21 mouse cellular contexts compared by ENCODE assay signal in the genomic region with DNA sequence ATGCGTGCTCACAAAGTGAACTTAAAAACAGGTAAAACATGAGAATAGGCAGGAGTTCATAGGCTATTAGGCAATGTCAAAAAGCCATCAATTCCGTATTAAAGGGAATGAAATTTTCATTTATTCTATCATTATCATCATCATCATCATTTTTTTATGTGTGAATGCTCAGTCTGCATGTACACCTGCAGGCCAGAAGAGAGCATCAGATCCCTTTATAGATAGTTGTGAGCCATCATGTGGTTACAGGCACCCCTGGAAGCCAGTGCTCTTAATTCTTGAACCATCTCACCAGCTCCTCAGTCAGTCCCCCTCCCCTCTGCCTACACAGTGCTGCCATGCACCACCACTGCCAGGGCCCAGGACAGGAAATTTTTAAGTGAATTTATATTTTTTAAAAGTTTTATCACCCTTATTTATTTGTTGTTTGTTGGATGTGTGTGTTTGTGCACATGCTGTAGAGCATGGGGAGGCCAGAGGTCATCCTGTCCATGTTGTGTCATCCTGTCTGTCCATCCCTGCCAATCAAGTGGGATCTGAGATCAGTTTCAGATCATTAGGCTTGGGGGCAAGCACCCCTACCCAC. TPM values are rescaled to one million over a fixed set of nuclear protein-coding genes. Genes with fewer than 3 reads are reported as not detected.
DNase-seq lines count a peak whose midpoint lies in the region; ATAC-seq and TF ChIP-seq lines count a peak whose summit lies in the region.
"Had no signal": no experiment of that assay in that cellular context is flagged by ENCODE, and none has a peak within 500 bp of the region (broad histone marks: within the 10 kb centered on the region; RNA-seq: fewer than 3 reads in every experiment).

No protein-coding gene starts in this region.

- no peak overlapping the region for H3K27ac ChIP-seq in forebrain, postnatal 0 days (ENCODE audit: low read depth, low read length)
- H3K27ac ChIP-seq in forebrain, embryonic 10.5 days: no peak overlapping the region
- no peak overlapping the region for H3K27ac ChIP-seq in midbrain, postnatal 0 days (ENCODE audit: low read depth, low read length)
- no peak overlapping the region for H3K27ac ChIP-seq in midbrain, embryonic 13.5 days
- H3K27ac ChIP-seq: embryonic facial prominence, embryonic 10.5 days; heart, adult 2 months; heart, embryonic 15.5 days; hindbrain, embryonic 13.5 days had no signal

- H3K36me3 ChIP-seq in forebrain, postnatal 0 days (ENCODE audit: insufficient read depth): peaks cover 9% of the 10 kb centered on the region; the same call in 1 of the 2 replicates
- H3K36me3 ChIP-seq in forebrain, embryonic 10.5 days (replicated peaks): peaks cover 12% of the 10 kb centered on the region
- no peaks in the 10 kb centered on the region for H3K36me3 ChIP-seq in midbrain, postnatal 0 days (ENCODE audit: insufficient read depth, low read length)
- peaks cover 8% of the 10 kb centered on the region for H3K36me3 ChIP-seq in midbrain, embryonic 13.5 days
- H3K36me3 ChIP-seq: heart, embryonic 15.5 days had no signal

- no peak overlapping the region for H3K4me3 ChIP-seq in forebrain, postnatal 0 days (ENCODE audit: low read depth, low read length)
- H3K4me3 ChIP-seq in forebrain, embryonic 10.5 days: no peak overlapping the region
- no peak overlapping the region for H3K4me3 ChIP-seq in midbrain, postnatal 0 days (ENCODE audit: low read depth, low read length)
- no peak overlapping the region for H3K4me3 ChIP-seq in midbrain, embryonic 13.5 days (replicated peaks)
- H3K4me3 ChIP-seq: heart, adult 2 months; heart, embryonic 15.5 days had no signal

- 96% methylated on average over 2 of the region's 2 CpGs for WGBS in forebrain, postnatal 0 days
- WGBS in forebrain, embryonic 10.5 days: 97% methylated on average over 2 of the region's 2 CpGs
- 96% methylated on average over 2 of the region's 2 CpGs for WGBS in midbrain, postnatal 0 days
- WGBS in midbrain, embryonic 13.5 days: 94% methylated on average over 2 of the region's 2 CpGs

- ATAC-seq in forebrain, postnatal 0 days: no peak
- ATAC-seq in midbrain, postnatal 0 days (ENCODE audit: low FRiP score): no peak
- no peak for ATAC-seq in midbrain, embryonic 13.5 days
- ATAC-seq: activated CD4-positive, CD25-positive, alpha-beta regulatory T cell, adult 4 months; CD4-positive, CD25-positive, alpha-beta regulatory T cell, adult 4 months; forebrain, embryonic 14.5 days; inflammation-experienced regulatory T-cells, adult 6 months; intestine, postnatal 0 days; Patski had no signal

- H3K4me1 ChIP-seq in forebrain, postnatal 0 days (ENCODE audit: insufficient read depth): peaks cover 13% of the 10 kb centered on the region
- H3K4me1 ChIP-seq in forebrain, embryonic 10.5 days: peaks cover 22% of the 10 kb centered on the region
- H3K4me1 ChIP-seq in midbrain, postnatal 0 days (ENCODE audit: insufficient read depth, low read length): peaks cover 14% of the 10 kb centered on the region
- peaks cover 20% of the 10 kb centered on the region for H3K4me1 ChIP-seq in midbrain, embryonic 13.5 days (replicated peaks)

- no peaks in the 10 kb centered on the region for H3K27me3 ChIP-seq in forebrain, postnatal 0 days (ENCODE audit: insufficient read depth, low read length)
- peaks cover 15% of the 10 kb centered on the region for H3K27me3 ChIP-seq in forebrain, embryonic 10.5 days (ENCODE audit: poor library complexity, severe bottlenecking)
- H3K27me3 ChIP-seq in midbrain, postnatal 0 days (ENCODE audit: insufficient read depth, low read length): no peaks in the 10 kb centered on the region
- peaks cover 12% of the 10 kb centered on the region for H3K27me3 ChIP-seq in midbrain, embryonic 13.5 days
- H3K27me3 ChIP-seq: heart, embryonic 15.5 days; Patski had no signal

- no peak overlapping the region for H3K4me2 ChIP-seq in forebrain, postnatal 0 days (ENCODE audit: low read depth)
- H3K4me2 ChIP-seq in midbrain, postnatal 0 days (ENCODE audit: low read depth, low read length, poor library complexity, severe bottlenecking): no peak overlapping the region
- H3K4me2 ChIP-seq in midbrain, embryonic 13.5 days (replicated peaks): no peak overlapping the region
- H3K4me2 ChIP-seq: heart, embryonic 11.5 days had no signal

- H3K9me3 ChIP-seq in forebrain, postnatal 0 days (ENCODE audit: low read length): no peaks in the 10 kb centered on the region
- peaks cover 6% of the 10 kb centered on the region for H3K9me3 ChIP-seq in forebrain, embryonic 10.5 days
- H3K9me3 ChIP-seq in midbrain, postnatal 0 days (ENCODE audit: low read length): no peaks in the 10 kb centered on the region
- H3K9me3 ChIP-seq in midbrain, embryonic 13.5 days: no peaks in the 10 kb centered on the region
- H3K9me3 ChIP-seq: embryonic facial prominence, embryonic 10.5 days; heart, embryonic 15.5 days; hindbrain, embryonic 13.5 days had no signal

- H3K9ac ChIP-seq in forebrain, postnatal 0 days: no peak overlapping the region
- no peak overlapping the region for H3K9ac ChIP-seq in midbrain, postnatal 0 days (replicated peaks; ENCODE audit: low read length, poor library complexity, severe bottlenecking)
- no peak overlapping the region for H3K9ac ChIP-seq in midbrain, embryonic 13.5 days (replicated peaks)
- H3K9ac ChIP-seq: heart, embryonic 15.5 days; hindbrain, embryonic 13.5 days had no signal

- DNase-seq in forebrain, postnatal 0 days: no peak
- no peak for DNase-seq in forebrain, embryonic 10.5 days (ENCODE audit: extremely low spot score, low spot score)
- DNase-seq in midbrain, postnatal 0 days (ENCODE audit: low spot score): no peak
- peak; percentile 10 for DNase-seq in induced T-regulatory cell, adult 2 months (ENCODE audit: low read depth)
- DNase-seq in right cerebral cortex, postnatal 36 days (ENCODE audit: low spot score in 2 of 2): no peak
- DNase-seq: adrenal gland, postnatal 14 days; B cell, adult 2 months; cerebellum, adult 8-10 months; heart, adult 2 months; heart, postnatal 14 days had no signal

- TF ChIP-seq CTCF in forebrain, postnatal 0 days (IDR thresholded peaks at IDR 0.05; ENCODE audit: low read depth): 0 out of 2 replicates have a peak, but pooled peaks have one; percentile 12
- TF ChIP-seq CTCF in midbrain, postnatal 0 days (IDR thresholded peaks at IDR 0.05): peak; percentile 33; the same call in 1 of the 2 replicates

RNA-seq across cellular contexts. Expression of a gene that starts 1.4 kb away (rescaled TPM):
- 3.5 and 7.7 TPM in 2 replicates for total RNA-seq in forebrain, postnatal 0 days (2014; rRNA removed)
- 3.1 and 4.8 TPM in 2 replicates for polyA plus RNA-seq in forebrain, postnatal 0 days (2015; fragmentation: Nextera tagmentation; extraction: Ambion mirVana)
- polyA plus RNA-seq in forebrain, embryonic 10.5 days (2016; fragmentation: Nextera tagmentation; extraction: Ambion mirVana): 12.9 and 14.8 TPM in 2 replicates
- 5.8 and 7.7 TPM in 2 replicates for total RNA-seq in midbrain, postnatal 0 days (2014; rRNA removed)
- 9.0 and 9.4 TPM in 2 replicates for polyA plus RNA-seq in midbrain, postnatal 0 days (2015; fragmentation: Nextera tagmentation; extraction: Ambion mirVana)
- 10.9 and 12.0 TPM in 2 replicates for polyA plus RNA-seq in midbrain, embryonic 13.5 days (2015; fragmentation: Nextera tagmentation; extraction: Ambion mirVana)

RNA-seq across cellular contexts. Expression of a gene that starts 1.6 kb away (rescaled TPM):
- total RNA-seq in forebrain, postnatal 0 days (2014; rRNA removed): 33.3 and 47.7 TPM in 2 replicates
- 18.3 and 21.1 TPM in 2 replicates for polyA plus RNA-seq in forebrain, postnatal 0 days (2015; fragmentation: Nextera tagmentation; extraction: Ambion mirVana)
- polyA plus RNA-seq in forebrain, embryonic 10.5 days (2016; fragmentation: Nextera tagmentation; extraction: Ambion mirVana): 10.0 and 11.5 TPM in 2 replicates
- total RNA-seq in midbrain, postnatal 0 days (2014; rRNA removed): 40.8 and 46.0 TPM in 2 replicates
- 16.1 and 17.6 TPM in 2 replicates for polyA plus RNA-seq in midbrain, postnatal 0 days (2015; fragmentation: Nextera tagmentation; extraction: Ambion mirVana)
- polyA plus RNA-seq in midbrain, embryonic 13.5 days (2015; fragmentation: Nextera tagmentation; extraction: Ambion mirVana): 10.6 and 11.0 TPM in 2 replicates

RNA-seq across cellular contexts. Expression of a gene that starts 10.4 kb away (rescaled TPM):
- total RNA-seq in forebrain, postnatal 0 days (2014; rRNA removed): 28.8 and 47.4 TPM in 2 replicates
- 39.1 and 41.8 TPM in 2 replicates for polyA plus RNA-seq in forebrain, postnatal 0 days (2015; fragmentation: Nextera tagmentation; extraction: Ambion mirVana)
- polyA plus RNA-seq in forebrain, embryonic 10.5 days (2016; fragmentation: Nextera tagmentation; extraction: Ambion mirVana): 47.5 and 49.2 TPM in 2 replicates
- 32.5 and 42.1 TPM in 2 replicates for total RNA-seq in midbrain, postnatal 0 days (2014; rRNA removed)
- 38.8 and 47.8 TPM in 2 replicates for polyA plus RNA-seq in midbrain, postnatal 0 days (2015; fragmentation: Nextera tagmentation; extraction: Ambion mirVana)
- 43.4 and 48.9 TPM in 2 replicates for polyA plus RNA-seq in midbrain, embryonic 13.5 days (2015; fragmentation: Nextera tagmentation; extraction: Ambion mirVana)

RNA-seq across cellular contexts. Expression of a gene that starts 43.5 kb away (rescaled TPM):
- total RNA-seq in forebrain, postnatal 0 days (2014; rRNA removed): 120 and 135 TPM in 2 replicates
- polyA plus RNA-seq in forebrain, postnatal 0 days (2015; fragmentation: Nextera tagmentation; extraction: Ambion mirVana): 112 and 134 TPM in 2 replicates
- 71.0 and 72.0 TPM in 2 replicates for polyA plus RNA-seq in forebrain, embryonic 10.5 days (2016; fragmentation: Nextera tagmentation; extraction: Ambion mirVana)
- 188 and 320 TPM in 2 replicates for total RNA-seq in midbrain, postnatal 0 days (2014; rRNA removed)
- polyA plus RNA-seq in midbrain, postnatal 0 days (2015; fragmentation: Nextera tagmentation; extraction: Ambion mirVana): 157 and 179 TPM in 2 replicates
- polyA plus RNA-seq in midbrain, embryonic 13.5 days (2015; fragmentation: Nextera tagmentation; extraction: Ambion mirVana): 44.2 and 54.0 TPM in 2 replicates

RNA-seq across cellular contexts. Expression of a gene that starts 47.0 kb away (rescaled TPM):
- total RNA-seq in forebrain, postnatal 0 days (2014; rRNA removed): 0.14 and 0.15 TPM in 2 replicates
- polyA plus RNA-seq in forebrain, postnatal 0 days (2015; fragmentation: Nextera tagmentation; extraction: Ambion mirVana): 0.17 and 0.54 TPM in 2 replicates
- polyA plus RNA-seq in forebrain, embryonic 10.5 days (2016; fragmentation: Nextera tagmentation; extraction: Ambion mirVana): 0.43 and 0.58 TPM in 2 replicates
- not detected in 2 replicates for total RNA-seq in midbrain, postnatal 0 days (2014; rRNA removed)
- 0.09 and 0.29 TPM in 2 replicates for polyA plus RNA-seq in midbrain, postnatal 0 days (2015; fragmentation: Nextera tagmentation; extraction: Ambion mirVana)
- 0.42 TPM in 1 of 2 replicates, not detected in the other for polyA plus RNA-seq in midbrain, embryonic 13.5 days (2015; fragmentation: Nextera tagmentation; extraction: Ambion mirVana)
- polyA plus RNA-seq: activated CD4-positive, CD25-positive, alpha-beta regulatory T cell, adult 4 months had no signal
